Mouse (Mus musculus): ENCODE results near the gene Cd68. TPM values are rescaled to one million over a fixed set of nuclear protein-coding genes. Genes with fewer than 3 reads are reported as not detected.
"Not testable (repeated sequence)": the region's sequence is repeated elsewhere in the genome, so short reads cannot be mapped to it uniquely, and the experiment has no call there.

Cd68 gene
- polyA plus RNA-seq, 1 experiment from 2014 or later, result 10.0 TPM

DNA sequence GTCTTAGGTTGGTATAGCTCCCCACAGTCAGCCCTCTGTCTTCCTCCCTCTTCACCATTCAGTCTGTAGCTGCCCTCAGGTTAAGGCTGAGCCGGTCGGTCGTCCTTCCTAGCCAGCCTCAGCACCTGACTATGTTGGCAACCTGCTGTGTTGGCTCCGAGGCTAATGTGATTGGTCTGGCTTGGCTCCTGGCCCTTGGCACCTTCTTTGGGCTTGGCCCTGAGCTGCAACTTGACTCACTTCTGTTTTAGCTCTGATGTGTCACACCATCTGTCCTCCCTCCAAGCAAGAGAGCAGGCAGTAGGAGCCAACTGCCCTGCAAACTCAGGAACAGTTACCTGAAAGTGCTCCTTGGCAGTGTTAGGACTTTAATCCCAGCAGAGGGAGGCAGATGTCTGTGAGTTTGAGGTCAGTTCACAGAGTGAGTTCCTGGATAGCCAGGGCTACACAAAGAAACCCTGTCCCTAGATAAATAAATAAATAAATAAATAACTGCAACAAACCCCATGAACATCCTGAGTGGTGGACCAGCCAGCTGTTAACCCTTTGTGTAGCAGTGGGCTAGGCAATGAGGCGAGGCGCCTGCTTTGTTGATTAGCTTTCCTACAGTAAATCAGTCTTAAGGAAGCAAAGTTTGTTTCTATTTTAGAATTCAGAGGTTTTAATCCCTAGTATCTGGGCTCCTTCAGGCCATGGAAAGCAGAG lies 41.0 kb upstream of the Cd68 start:
- ATAC-seq (replicated peaks; ENCODE audit: low FRiP score), result no peak
- H3K4me1 ChIP-seq, result peaks cover 11% of the 10 kb centered on the region; the same call in 1 of the 2 replicates
- no peak overlapping the region for H3K27ac ChIP-seq
- 57% methylated on average over 6 of the region's 6 CpGs for WGBS
- H3K36me3 ChIP-seq, result no peaks in the 10 kb centered on the region
- no peak overlapping the region for H3K4me3 ChIP-seq (replicated peaks)
- H3K9me3 ChIP-seq (replicated peaks), result no peaks in the 10 kb centered on the region
- H3K27me3 ChIP-seq, result no peaks in the 10 kb centered on the region
- H3K9ac ChIP-seq, result no peak overlapping the region
- no peak overlapping the region for H3K4me2 ChIP-seq

DNA sequence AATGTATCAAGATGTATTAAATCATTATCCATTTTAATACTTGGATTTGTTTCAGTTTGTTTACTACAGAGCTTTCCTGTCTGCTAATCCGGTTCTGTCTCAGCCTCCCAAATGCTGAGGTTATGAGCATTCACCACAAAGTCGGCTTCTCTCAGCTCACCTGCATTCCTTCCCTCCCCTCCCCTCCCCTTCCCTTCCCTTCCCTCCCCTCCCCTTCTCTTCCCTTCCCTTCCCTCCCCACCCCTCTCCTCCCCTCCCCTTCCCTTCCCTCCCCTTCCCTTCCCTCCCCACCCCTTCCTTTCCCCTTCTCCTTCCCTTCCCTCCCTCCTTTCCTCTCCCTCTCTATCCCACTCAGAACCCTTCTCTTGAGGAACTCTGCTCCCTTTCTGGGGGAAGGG lies 38.7 kb upstream of the Cd68 start:
- no peak for ATAC-seq (replicated peaks; ENCODE audit: low FRiP score)
- H3K9me3 ChIP-seq (replicated peaks), result no peaks in the 10 kb centered on the region
- no peak overlapping the region for H3K27ac ChIP-seq
- H3K9ac ChIP-seq, result no peak overlapping the region
- WGBS, result 37% methylated on average over 2 of the region's 2 CpGs
- H3K4me3 ChIP-seq (replicated peaks), result no peak overlapping the region
- H3K4me2 ChIP-seq, result no peak overlapping the region
- H3K27me3 ChIP-seq, result no peaks in the 10 kb centered on the region
- H3K4me1 ChIP-seq, result peaks cover 9% of the 10 kb centered on the region; the same call in 1 of the 2 replicates
- H3K36me3 ChIP-seq, result no peaks in the 10 kb centered on the region

DNA sequence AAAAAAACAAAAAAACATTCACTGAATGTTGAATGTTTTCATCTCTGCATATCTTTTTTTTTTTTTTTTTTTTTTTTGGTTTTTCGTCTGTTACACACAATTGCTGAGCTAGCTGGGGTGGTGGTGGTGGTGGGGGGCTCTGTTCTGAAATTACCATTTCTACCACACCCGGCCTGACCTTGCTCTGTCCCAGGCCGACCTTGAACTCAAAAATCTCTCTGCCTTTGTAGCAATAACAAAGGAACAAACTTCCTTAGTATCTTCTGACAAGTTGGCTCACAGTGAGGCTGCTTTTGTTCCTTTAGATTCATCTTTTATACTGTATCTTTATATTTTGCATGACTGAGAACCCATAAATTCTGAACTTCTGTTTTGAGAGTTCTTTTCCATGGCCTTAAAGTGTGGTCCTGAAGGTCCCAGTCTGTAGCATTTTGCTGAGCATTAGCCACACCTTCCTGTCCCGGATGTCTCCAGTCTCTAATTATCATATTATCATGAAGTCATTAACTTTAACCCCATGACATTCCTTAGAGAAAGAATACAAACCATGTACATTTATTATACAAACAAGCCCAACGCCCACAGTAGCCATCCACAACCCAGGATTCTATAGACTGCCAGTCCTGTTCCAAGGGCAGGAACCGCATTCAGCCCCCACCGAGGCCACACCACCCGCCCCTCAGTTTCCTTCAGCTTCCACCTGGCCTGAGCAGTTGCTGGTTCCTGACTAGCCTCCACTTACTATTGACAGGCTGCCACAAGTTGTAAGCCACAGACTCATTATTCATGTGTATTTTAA lies 38.1 kb upstream of the Cd68 start:
- ATAC-seq (replicated peaks; ENCODE audit: low FRiP score), result no peak
- no peak overlapping the region for H3K27ac ChIP-seq
- H3K36me3 ChIP-seq, result no peaks in the 10 kb centered on the region
- no peaks in the 10 kb centered on the region for H3K27me3 ChIP-seq
- no peak overlapping the region for H3K4me3 ChIP-seq (replicated peaks)
- no peak overlapping the region for H3K4me2 ChIP-seq
- 66% methylated on average over 8 of the region's 8 CpGs for WGBS
- H3K9ac ChIP-seq, result no peak overlapping the region
- H3K4me1 ChIP-seq, result peaks cover 8% of the 10 kb centered on the region; the same call in 1 of the 2 replicates
- no peaks in the 10 kb centered on the region for H3K9me3 ChIP-seq (replicated peaks)

DNA sequence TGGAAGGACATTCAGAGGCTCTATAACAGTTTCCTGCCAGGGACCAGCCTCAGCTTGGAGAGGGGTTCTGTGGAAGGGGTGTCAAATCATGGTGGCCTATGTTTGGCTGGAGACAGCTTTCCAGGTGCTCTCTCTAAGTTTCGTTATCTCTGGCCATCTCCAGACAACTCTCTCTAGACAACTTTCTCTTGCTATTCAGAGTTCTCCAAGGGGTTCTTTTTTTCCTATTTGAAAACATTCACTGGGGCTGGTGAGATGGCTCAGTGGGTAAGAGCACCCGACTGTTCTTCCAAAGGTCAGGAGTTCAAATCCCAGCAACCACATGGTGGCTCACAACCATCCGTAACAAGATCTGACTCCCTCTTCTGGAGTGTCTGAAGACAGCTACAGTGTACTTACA lies 37.4 kb upstream of the Cd68 start:
- not testable (repeated sequence) for H3K4me2 ChIP-seq; H3K4me3 ChIP-seq (replicated peaks); H3K4me1 ChIP-seq; H3K9ac ChIP-seq; H3K27me3 ChIP-seq; H3K36me3 ChIP-seq; H3K27ac ChIP-seq; H3K9me3 ChIP-seq (replicated peaks); ATAC-seq (replicated peaks; ENCODE audit: low FRiP score)
- WGBS, result 72% methylated on average over 3 of the region's 3 CpGs

DNA sequence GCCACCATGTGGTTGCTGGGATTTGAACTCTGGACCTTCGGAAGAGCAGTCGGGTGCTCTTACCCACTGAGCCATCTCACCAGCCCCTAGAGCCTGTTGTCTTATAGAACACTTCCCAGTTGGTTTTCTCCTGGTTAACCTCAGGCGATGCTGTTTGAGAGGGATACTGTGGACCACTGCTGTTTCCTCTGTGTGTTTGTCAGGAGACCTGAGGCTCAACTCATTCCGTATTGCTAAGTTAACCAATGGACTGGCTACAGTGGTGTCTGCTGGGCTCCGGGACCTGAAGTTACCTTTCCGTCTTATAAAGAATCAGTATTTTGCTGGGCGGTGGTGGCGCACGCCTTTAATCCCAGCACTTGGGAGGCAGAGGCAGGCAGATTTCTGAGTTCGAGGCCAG lies 36.9 kb upstream of the Cd68 start:
- H3K9me3 ChIP-seq (replicated peaks); H3K4me3 ChIP-seq (replicated peaks); ATAC-seq (replicated peaks; ENCODE audit: low FRiP score); H3K4me1 ChIP-seq; H3K27ac ChIP-seq; H3K27me3 ChIP-seq; H3K36me3 ChIP-seq; H3K9ac ChIP-seq; H3K4me2 ChIP-seq: not testable (repeated sequence)
- WGBS, result 94% methylated on average over 10 of the region's 10 CpGs

DNA sequence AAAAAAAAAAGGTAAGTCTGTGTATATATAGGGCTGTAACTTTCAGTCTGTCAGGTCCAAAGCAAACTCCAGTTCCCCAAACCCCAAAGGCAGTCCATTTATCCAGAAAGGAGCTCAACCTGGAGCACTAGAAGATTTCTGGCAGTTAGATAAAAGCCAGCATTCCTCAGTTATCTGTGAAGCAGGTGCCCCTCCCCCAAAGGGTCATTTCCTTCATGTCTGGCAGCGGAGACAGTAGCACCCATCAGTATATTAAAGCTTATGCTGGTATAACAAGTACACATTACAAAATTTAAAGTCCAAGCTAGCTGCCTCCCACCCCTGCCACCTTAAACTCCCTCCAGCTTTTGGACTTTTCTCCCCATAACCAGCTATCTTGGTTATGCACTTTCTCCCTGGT lies 33.6 kb upstream of the Cd68 start:
- H3K9me3 ChIP-seq (replicated peaks), result 0 out of 2 replicates have a peak, but pooled peaks cover 3% of the 10 kb centered on the region
- 39% methylated on average over 1 of the region's 1 CpGs for WGBS
- ATAC-seq (replicated peaks; ENCODE audit: low FRiP score), result no peak
- H3K4me2 ChIP-seq, result no peak overlapping the region
- no peaks in the 10 kb centered on the region for H3K36me3 ChIP-seq
- no peaks in the 10 kb centered on the region for H3K27me3 ChIP-seq
- no peak overlapping the region for H3K9ac ChIP-seq
- no peak overlapping the region for H3K27ac ChIP-seq
- peaks cover 18% of the 10 kb centered on the region for H3K4me1 ChIP-seq
- no peak overlapping the region for H3K4me3 ChIP-seq (replicated peaks)

DNA sequence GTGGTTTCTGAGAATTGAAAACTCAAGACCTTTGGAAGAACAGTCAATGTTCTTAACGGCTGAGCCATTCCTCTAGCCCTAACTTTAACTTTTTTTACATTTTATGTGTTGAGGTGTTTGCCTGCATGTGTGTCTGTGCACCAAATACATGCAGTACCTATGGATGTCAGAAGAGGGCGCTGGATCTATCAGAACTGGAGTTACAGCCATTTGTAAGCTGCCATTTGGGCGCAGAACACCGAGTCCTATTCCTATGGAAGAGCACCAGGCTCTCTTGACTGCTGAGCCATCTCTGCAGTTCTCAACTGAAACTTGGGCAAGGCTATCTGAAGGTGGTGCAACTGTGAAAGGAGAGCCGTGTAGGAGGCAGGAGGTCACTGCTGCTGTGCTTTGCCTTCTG lies 32.6 kb upstream of the Cd68 start:
- H3K4me3 ChIP-seq (replicated peaks), result no peak overlapping the region
- no peak overlapping the region for H3K4me2 ChIP-seq
- no peak overlapping the region for H3K9ac ChIP-seq
- H3K27ac ChIP-seq, result no peak overlapping the region
- 0 out of 2 replicates have a peak, but pooled peaks cover 3% of the 10 kb centered on the region for H3K9me3 ChIP-seq (replicated peaks)
- H3K27me3 ChIP-seq, result no peaks in the 10 kb centered on the region
- ATAC-seq (replicated peaks; ENCODE audit: low FRiP score), result no peak
- no peaks in the 10 kb centered on the region for H3K36me3 ChIP-seq
- WGBS, result 77% methylated on average over 5 of the region's 5 CpGs
- peaks cover 18% of the 10 kb centered on the region for H3K4me1 ChIP-seq

DNA sequence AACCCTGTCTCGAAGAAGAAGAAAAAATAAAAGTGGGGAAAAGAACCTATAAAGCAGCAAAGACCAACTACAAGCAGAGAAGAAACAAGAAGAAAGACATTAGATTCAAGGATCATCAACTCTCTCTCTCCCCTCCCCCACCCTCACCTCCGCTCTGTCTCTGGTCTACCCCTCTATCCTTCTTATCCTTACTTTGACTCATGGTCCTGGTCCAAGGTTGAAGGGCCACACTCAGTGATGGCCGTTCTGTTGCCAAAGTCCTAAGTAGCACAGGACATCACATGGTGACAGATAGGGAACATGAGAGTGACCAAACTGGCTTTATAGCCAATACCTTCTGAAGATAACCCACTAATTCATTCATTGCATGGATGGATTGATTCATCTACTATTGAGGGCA lies 31.4 kb upstream of the Cd68 start:
- peaks cover 25% of the 10 kb centered on the region for H3K4me1 ChIP-seq
- no peak overlapping the region for H3K4me3 ChIP-seq (replicated peaks)
- H3K27ac ChIP-seq, result no peak overlapping the region
- H3K27me3 ChIP-seq, result no peaks in the 10 kb centered on the region
- H3K9ac ChIP-seq, result no peak overlapping the region
- no peaks in the 10 kb centered on the region for H3K36me3 ChIP-seq
- ATAC-seq (replicated peaks; ENCODE audit: low FRiP score), result no peak
- 89% methylated on average over 3 of the region's 3 CpGs for WGBS
- no peak overlapping the region for H3K4me2 ChIP-seq
- H3K9me3 ChIP-seq (replicated peaks), result 0 out of 2 replicates have a peak, but pooled peaks cover 3% of the 10 kb centered on the region

DNA sequence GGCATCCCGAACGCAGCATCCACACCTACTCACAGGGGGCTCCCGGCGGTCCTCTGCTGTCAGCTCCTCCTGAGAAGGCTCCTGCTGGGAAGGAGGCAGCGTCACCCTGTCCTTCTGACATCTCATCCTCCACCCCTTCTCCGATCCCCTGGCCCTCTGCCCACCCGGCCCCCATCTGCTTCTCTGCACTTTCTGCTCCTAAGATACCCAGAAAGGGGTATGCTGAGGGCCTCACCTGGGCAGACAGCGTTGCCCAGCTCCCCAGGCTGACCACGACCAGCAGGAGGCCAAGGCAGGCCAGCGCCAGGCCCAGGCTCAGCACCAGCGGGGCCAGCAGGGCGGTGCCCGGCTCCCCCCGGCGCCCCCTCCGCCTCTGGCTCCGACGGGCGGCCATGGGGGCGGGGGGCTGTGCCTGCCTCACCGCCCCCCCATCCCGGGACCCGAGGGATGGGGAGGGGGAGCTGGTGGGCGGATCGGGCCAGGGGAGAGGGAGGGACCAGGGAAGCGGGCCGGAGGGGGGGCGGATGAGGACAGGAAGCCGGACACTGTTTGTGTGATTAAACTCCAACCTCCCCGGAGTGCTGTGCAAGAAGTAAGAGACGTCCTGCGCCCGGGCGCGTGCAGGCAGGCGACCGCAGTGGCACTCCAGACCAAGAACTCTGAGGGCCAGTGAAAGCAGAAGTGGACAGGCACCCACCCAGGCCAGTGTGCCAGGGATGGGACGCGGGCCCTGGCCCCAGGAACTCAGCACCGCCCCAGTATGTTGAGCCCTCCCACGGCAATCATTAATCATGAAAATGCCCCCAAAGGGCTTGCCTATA lies 29.6 kb upstream of the Cd68 start, which contains the start of the genes Tnfsf12 and Tnfsfm13:
TSS of gene Tnfsf12 (minus strand) at position 489 of the 821 bp plus-strand sequence.
TSS of gene Tnfsfm13 (minus strand) at position 738 of the 821 bp plus-strand sequence.
- Histone ChIP-seq H3K27me3 (no peaks in the 10 kb centered on the region), H3K4me3 (replicated peaks) (peak within 1 kb of the TSS; percentile 61), H3K9ac (peak within 1 kb of the TSS; percentile 79), H3K9me3 (replicated peaks) (0 out of 2 replicates have a peak, but pooled peaks cover 3% of the 10 kb centered on the region), H3K4me1 (peaks cover 25% of the 10 kb centered on the region), H3K27ac (peak within 1 kb of the TSS; percentile 91), H3K36me3 (no peaks in the 10 kb centered on the region), H3K4me2 (peak within 1 kb of the TSS; percentile 91)
- WGBS, result under 1% methylated on average over 37 of the region's 41 CpGs
- peak; percentile 86 for ATAC-seq (replicated peaks; ENCODE audit: low FRiP score)

DNA sequence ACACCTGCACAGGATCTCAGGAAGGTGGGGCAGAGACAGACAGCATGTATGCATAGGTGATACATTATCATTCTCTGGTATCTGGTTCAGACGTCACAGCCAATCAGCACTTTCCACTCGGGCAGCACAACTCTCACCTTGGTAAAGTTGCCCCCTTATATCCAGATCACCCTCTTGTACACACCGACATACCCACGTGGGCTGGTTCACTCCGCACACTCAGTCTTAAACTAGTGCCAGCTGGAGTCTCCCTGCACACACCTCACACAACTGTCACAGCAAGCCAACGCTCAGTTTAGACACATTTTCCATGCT lies 29.1 kb upstream of the Cd68 start:
- Histone ChIP-seq H3K4me3 (replicated peaks) (peak overlapping the region; percentile 61), H3K4me2 (peak overlapping the region; percentile 91), H3K27ac (peak overlapping the region; percentile 91), H3K27me3 (no peaks in the 10 kb centered on the region), H3K9ac (peak overlapping the region; percentile 79), H3K9me3 (replicated peaks) (0 out of 2 replicates have a peak, but pooled peaks cover 3% of the 10 kb centered on the region), H3K36me3 (no peaks in the 10 kb centered on the region), H3K4me1 (peaks cover 25% of the 10 kb centered on the region)
- WGBS, result 29% methylated on average over 6 of the region's 6 CpGs
- ATAC-seq (replicated peaks; ENCODE audit: low FRiP score), result no peak; the same call in 1 of the 2 replicates

DNA sequence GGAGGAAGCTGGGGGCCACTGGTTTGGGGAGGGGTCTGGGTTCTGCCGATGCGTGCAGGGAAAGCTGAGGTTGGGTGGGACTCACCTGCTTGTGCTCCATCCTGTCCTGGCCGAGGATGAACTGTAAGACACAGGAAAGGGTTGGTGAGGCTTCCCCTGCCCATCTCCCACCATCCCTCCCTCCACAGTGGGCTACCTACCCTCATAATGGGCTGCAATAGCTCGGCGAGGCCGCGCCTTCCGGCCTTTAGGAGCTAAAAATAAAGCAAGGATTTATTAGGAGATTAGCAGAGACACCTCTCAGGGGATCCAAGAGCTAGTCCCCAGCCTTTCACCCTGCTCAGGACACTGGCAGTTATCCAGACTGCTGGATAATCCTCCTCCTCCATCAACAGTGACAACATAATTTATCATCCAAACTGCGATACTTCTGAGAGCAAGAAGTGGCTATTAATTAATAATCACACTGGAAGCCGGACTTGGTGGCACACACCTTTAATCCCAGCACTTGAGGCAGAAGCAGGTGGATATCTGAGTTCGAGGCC lies 27.5 kb upstream of the Cd68 start:
- Histone ChIP-seq H3K4me3 (replicated peaks) (no peak overlapping the region), H3K4me2 (no peak overlapping the region), H3K27ac (peak overlapping the region; percentile 18; the same call in 1 of the 2 replicates), H3K9ac (no peak overlapping the region), H3K36me3 (no peaks in the 10 kb centered on the region), H3K9me3 (replicated peaks) (0 out of 2 replicates have a peak, but pooled peaks cover 2% of the 10 kb centered on the region), H3K4me1 (peaks cover 25% of the 10 kb centered on the region), H3K27me3 (no peaks in the 10 kb centered on the region)
- ATAC-seq (replicated peaks; ENCODE audit: low FRiP score), result no peak
- 53% methylated on average over 11 of the region's 11 CpGs for WGBS

All from kidney, embryonic 15.5 days (tissue).